Mouse (Mus musculus) cerebellum, adult 18-20 months (tissue): ENCODE data around the gene Slc6a13.

ENCODE experiments used
- DNase-seq, 2 experiments: peaks; one replicate each; pipeline ENCODE4 v3.0.0; 2021

Gene Slc6a13

DNA sequence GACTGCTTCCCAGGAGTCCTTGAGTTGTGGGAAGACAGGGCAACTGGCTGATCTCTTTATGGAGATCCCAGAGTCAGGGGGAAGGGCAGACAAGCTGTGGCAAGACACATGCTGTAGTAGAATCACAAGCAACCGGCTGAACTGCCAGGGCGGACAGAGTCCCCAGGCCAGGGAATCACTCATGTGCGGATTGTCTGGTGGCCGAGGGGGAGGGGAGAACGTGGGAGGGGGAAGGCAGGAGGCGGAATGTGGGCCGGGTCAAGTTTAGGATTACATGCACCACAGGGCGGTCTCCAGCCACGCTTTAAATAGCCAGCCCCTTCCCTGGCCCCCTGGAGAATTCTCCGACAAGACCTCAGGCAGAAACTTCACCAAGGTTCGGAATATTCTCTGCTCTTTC is at the start of gene Slc6a13:
Gene Slc6a13 (plus strand): TSS at position 274 of the 400 bp plus-strand sequence.
- no peak for DNase-seq

DNA sequence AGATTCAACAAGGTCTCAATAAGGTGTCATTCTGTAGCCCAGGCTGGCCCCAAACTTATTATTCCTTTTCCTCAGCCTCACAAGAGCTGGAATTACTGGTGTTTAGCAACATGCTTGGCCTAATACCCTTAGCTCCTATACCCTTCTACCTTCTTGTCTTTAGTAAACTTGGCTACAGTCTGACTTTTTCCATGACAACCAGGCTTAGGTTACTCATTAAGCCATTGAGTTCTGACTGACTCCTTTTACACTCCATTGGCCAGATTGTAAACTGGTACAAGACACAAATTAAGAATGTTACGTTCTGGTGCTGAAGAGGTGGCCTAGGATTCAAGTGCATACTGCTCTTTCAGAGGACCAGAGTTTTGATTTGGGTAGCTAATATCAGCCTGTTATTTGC is 49.6 kb upstream of the Slc6a13 start:
- DNase-seq, result no peak

DNA sequence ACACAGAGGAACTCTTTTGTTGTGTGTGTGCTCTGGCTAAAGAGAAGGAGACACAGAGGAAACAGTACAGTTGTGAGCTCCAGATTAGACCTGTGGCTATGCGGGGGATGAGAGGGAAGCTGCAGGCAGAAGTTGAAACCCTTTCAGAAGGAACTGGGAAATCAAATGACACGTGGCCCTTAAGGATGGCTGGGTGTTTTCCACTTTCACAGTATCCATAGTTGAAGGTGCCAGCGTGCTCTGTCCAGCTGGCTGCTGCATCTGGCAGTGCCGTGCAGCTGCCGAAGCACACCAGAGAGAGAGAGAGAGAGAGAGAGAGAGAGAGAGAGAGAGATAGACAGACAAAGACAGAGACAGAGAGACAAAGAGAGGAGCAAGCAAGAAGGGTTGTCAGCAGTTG is 48.8 kb upstream of the Slc6a13 start:
- no peak for DNase-seq

DNA sequence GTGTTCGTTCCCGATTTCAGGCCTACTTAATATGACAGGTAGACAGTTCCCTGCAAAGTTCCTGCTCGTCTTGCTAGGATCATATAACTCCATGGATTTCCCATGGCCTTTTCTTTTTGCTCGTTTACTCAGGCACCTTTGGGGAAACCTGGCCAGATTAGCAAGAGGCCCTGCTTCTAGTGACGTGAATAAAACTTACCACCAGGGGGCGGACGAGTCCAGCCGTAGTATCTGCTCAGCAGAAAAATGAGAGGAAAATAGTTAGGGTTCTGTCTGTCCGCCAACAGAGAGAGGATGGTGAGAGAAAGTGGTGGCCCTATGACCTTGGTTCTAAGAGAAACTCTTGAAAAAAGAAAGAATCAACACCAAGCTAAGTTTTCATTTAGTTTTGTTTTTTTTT is 39.5 kb upstream of the Slc6a13 start:
- peak; percentile 68 to 78 for DNase-seq

DNA sequence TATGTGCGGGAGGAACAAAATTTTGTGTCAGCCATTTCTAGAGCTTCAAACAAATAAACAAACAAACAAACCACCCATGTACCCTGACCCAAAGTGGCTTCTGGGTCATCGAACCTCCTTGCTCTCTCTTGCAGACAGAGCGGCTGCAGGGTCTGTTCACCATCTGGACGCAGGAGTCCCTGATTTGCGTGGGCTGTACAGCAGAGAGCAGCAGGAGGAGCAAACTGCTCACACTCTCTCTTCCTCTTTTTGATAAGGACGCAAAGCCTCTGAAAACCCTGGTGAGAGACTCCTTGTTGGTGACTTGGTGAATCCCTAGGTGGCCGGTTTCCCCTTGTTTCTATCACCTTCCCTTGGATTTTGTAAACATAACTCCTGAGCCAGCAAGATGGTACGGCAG is 38.8 kb upstream of the Slc6a13 start:
- no peak for DNase-seq

DNA sequence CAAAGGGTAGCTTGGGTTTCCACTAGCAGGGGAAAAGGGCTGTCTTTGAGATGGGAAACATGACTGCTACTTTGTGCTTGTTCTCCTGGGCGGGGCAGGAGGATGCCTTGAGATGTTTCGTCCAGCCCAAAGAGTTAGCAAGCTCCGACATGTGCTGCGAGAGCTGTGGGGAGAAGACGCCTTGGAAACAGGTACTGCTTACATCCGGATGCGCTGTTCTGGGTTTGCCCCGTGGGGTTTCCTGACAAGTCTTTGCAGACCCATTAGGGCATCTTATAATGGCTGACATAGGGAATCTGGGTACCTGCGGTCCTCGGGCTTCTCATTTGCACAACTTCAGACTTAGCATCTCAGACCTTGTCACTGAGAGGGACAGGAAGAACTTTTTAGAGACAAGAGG is 38.0 kb upstream of the Slc6a13 start:
- DNase-seq, result no peak

DNA sequence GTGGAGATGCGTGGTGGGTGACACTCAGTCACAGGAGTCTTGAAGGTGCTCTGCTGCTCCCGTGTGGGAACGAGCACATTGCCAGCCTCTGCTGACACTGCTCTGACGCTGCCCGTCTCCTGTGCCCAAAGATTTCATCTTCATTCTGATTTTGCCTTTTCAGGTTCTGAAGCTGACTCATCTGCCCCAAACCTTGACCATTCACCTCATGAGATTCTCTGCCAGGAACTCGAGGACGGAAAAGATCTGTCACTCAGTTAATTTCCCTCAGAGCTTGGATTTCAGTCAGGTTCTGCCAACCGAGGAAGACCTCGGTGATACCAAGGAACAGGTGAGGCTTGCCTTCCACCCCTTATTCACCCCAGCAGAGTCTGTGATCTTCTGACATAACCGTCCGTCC is 37.5 kb upstream of the Slc6a13 start:
- DNase-seq, result no peak

DNA sequence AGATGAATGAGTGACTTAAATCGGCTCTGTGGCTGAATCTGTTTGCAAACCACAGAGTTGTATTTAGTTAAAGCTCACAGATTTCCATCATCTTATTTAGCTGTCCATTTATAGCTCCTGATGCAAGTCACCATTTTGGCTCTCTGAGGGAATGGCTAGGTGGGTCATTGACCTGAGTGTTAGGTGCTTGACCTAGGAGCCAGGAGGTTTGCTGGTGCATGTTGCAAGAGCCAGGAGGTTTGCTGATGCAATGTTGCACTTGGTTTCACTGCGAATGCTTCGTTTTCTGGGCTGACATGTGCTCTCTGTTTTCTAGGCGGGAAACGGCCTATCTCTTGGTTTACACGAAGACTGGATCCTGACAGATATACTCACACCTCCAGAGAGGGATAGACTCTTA is 29.9 kb upstream of the Slc6a13 start:
- no peak for DNase-seq

DNA sequence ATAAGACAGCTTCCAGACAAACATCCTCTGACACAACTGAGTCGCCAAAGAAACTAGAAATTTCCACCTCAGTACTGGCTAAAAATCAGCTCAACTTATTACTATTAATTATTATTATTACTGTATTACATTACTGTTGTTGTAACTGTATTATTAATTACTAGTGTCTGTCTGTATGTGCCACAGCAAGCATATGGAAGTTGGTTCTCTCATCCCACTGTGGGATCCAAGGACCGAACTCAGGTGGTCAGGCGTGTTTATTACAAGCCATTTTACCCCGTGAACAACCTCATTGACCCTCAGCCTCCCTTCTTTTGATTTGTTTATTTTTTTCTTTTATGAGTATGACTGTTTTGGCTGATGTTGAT is 28.3 kb upstream of the Slc6a13 start:
- DNase-seq, result no peak

DNA sequence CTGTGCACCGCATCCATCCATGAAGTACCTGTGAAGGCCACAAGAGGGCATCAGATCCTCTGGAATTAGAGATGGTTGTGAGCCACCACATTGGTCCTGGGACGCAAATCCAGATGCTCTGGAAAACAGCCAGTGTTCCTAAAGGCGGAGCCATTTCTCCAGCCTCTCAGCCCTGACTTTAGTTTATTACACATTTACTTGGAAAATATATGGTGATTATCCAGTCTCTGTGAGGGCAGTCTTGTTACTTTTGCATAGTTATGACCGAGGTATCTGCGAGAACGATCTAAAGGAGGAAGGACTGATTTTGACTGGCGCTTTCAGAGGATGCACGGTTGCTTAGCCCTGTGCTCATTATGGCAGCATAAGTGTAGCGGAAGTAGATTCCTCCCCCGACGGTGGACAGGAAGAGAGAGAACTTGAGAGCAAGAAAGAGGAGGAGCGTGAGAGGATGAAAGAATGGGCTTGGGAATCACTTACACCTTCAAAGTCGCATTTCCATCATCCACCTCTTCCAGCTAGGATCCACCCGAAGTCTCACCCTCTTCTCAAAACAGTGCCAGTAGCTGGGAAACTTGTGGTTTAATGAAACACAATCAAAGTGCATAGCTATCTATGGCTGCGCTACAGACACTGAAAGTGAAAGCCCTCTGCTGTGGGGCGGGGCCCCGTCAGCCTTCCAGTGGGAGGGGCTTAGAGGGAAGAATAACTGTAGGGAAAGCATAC is 27.8 kb upstream of the Slc6a13 start:
- peak; percentile 70 to 72 for DNase-seq

DNA sequence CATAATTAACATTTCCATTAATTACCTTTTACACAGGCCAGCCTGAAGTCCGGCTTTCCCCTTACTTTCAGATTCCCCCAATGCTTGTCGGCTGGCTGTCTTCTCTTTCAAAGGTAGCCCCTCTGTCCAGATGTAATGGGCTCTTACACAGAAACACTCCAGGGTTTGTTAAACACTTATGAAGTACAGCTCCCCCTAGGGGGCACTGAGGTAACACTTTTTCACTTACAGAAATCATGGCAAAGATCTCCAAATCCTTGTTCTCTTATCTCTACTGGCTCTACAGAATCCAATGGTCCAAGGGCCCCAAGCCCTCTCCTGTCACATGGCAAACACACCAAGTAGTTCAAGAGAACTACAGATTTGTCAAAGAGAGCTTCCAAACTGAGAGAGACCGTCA is 25.7 kb upstream of the Slc6a13 start:
- peak in 1 of 2 experiments; percentile 22 for DNase-seq

DNA sequence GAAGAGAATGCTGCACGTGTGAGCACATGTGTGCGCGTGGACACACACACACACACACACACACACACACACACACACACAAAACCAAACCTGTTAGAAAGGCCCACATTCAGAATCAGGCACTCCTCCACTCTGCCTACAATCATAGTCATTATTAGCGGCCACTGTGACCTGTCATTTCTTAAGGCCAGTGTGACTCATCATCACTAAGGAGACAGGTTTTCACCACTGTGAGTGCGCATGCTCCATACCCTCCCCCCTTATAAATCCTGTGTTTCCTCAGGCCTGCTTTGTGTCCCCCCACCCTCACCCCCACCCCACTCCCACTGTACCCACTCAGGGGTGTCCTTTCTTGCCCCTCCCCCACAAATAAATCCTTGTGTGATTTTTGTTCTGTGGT is 15.9 kb upstream of the Slc6a13 start:
- DNase-seq, result no peak

DNA sequence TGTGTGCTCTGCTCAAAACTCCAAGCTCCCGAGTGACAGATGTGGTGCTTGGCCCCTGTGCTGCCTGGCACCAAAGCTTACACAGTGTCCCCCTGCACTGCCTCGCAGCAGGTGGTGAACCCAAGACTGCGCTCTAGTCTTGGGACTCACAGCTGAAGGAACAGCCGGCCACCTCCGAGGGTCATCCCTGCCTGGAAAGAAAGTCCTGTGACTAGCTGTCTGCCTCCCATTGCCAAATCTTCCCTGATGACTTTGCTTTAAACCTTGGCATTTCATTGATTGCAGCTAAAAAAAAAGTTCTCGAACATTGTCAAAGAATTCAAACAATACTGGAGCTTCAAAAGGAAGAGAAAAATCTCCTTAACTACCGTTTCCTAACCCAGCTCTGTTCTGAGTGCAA is 710 bp upstream of the Slc6a13 start:
- DNase-seq, result no peak

DNA sequence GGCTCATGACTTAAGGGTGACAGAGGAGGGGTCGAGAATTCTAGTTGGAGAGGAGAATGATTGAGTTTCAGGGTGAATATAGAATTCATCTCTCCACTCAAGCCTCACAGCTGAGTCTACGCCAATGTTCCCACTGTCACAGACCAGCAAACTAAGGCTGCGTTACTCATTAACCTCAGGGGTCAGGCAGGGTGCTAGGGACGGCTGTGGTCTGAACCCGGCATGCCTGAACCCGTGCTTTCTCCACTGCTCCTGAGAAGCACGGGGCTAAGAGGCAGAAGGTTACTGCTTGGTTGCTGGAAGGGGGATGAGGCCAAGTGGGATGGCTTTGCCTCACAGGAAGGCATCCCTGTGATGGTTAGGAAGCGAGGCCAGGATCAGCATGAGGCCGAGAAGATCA is 477 bp downstream of the Slc6a13 start:
- DNase-seq, result no peak

DNA sequence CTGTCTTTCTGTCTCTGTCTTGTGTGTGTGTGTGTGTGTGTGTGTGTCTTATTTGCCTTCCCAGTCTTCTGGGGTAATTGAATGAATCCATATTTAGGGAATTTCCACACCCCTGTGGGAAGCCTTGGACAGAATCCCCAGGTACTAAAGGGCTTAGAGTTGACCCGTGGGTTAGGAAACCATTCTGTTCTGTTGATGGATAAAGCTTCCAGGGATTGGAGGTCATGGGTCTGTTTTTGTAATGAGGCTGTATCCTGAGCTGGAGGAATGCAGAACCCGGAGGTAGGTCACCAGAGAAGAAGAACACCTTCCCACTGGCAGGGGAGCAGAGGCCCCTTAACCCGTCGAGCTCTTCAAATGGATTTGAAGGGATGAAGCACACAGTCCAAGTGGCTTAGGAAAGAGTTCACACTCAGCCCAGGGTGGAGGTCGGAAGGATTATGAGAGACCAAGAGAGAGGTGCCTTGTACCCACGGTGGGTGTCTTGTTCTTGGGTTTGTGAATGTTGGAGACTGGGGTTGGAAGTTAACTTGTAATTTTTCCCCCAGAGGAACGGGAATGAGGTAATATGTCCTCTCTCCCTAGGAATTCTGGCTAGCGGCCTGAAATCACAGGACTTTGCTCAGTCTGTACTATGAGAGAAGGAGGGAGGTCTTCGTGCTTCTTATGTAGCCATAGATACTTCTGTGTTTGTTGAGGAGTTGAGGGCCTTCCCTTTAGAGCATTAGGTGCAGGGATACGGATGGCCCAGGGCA is 3.6 kb downstream of the Slc6a13 start:
- no peak for DNase-seq

DNA sequence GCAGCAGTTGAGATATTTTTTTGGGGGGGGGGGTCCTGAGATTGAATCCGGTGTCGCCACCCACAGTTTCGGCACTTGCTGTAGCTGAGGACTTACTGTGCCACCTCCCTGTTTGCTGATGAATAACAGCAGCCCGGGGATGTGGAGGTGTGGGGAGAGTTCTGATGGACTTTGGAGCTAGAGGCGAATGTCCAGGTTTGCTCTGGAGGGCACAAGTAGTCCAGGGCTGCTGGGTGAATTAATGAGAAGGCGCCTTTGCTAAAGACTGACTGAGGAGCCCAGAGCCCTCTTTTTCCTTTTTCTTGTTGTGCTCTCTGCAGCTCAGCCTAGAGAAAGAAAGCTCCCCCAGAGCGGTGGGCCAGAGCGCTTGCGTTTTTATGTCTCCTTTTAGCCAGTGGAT is 4.6 kb downstream of the Slc6a13 start:
- DNase-seq, result no peak

DNA sequence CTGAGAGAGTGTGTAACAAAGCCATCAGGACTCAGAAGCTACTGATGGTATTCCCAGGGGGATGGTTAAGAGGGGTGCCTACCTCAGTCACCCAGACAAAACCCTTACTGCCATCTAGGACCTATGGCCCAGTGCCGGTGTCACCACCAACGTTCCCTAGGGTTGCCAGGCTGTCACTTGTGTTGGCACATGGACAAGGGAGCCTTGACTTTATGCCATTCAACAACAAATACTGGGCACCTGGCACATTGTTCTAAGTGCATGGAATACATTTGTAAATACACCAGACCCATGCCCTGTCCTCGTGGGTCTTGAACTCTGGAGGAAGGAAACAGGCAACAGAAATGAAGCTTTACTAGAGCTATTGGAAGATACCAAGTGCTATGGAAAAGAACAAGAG is 5.5 kb downstream of the Slc6a13 start:
- no peak for DNase-seq

DNA sequence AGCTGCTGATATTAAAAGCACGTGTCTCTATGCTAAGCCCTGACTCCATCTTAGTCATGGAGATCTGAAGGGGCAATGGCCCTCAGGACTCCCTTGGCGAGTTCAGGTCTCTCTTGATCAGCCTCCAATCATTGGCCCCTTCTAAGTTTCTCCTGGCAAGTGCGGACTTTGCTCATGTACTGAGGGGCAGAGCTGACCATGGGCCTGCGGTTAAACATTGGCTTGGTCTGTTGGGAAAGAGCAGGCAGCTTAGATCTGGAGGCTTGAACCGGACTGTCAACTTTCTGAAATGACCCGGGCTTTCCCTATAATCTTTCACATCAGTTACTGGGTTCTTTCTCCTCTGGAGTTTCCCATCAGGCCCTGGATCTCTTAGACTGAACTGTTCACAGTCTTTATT is 11.0 kb downstream of the Slc6a13 start:
- no peak for DNase-seq

DNA sequence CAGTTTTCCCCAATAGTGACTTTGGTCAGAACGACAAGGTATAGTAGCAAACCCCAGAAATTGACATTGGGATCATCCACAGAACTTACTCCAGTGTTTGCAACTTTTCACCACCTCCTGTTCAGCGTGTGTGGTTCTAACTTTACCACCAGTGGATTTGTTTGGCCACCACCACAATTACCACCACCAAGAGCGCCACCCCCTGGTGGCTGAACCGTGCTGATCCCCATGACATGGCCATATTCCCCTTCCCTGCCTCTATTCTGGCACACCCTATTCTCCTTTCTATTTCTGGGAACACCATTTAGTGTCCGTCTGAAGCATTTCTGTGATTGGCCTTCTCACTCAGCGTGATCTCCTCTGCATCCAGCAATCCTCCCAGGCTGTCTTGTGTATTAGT is 19.1 kb downstream of the Slc6a13 start:
- no peak for DNase-seq

DNA sequence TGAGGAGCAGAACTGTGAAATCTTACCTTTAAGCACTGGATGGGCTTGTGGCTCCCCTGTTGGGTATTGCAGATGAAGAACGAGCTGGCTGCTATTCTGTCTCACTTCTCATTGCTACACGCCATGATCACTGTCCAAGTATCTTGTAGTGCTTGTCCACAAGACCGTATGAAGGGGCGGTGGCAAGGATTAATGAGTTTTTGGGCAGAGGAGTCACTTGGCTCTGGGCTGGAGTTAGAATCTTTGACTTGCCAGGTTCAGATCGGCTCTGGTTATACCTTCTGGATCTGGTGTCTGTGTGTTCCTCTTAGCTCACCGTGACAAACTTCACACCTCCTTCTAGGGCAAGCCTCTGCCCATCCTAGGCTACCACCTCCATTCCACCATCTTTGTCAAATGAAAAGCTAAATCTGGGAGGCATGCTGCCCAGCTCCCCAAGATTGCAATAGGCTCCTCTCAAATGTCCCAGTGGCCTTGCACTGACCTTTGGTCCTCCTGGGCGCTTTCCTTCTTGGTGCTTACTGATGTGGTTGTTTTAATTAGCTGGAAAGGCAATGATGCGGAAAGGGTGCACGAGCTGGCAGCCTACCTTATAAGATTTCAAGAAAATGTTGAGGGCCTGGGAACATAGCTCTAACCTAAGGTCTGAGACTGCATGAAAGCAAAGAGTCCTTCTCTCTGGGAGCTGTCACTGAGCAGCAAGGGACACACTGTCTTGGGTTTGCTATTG is 22.5 kb downstream of the Slc6a13 start:
- no peak for DNase-seq

DNA sequence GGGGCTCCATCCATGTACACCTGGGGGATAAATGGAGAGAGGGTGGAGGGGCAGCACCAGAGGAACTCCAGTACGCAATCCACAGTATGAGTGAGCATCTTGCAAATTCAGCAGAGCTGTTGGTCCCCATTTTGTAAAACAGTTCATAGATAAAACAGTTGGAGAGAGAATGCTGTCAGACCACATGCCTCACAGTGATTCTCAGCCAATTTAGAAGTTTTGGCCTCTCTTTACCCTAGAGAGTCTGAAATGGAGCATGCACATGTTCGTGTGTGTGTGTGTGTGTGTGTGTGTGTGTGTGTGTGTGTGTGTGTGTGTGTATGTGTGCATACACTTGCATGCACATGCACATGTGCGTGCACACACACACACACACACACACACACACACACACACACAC is 25.3 kb downstream of the Slc6a13 start:
- no peak for DNase-seq

DNA sequence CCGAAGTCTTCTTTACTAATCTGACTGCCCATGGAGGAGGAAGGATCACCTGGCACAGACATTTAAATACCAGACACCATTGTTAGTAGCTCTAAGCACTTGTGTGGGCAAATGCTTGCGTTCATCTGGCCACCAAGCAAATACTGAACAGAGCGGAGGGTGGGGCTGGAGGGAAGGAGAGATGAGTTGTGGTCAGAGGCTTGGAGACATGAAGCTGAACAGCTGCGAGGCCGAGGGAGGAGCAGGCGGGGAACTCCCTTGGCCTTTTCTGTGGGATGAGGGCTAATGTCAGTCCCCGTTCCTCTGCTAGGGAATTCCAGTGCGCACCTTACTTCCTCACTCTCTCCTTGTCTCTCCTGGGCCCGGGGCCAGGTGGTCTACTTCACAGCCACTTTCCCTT is 25.7 kb downstream of the Slc6a13 start:
- no peak for DNase-seq

DNA sequence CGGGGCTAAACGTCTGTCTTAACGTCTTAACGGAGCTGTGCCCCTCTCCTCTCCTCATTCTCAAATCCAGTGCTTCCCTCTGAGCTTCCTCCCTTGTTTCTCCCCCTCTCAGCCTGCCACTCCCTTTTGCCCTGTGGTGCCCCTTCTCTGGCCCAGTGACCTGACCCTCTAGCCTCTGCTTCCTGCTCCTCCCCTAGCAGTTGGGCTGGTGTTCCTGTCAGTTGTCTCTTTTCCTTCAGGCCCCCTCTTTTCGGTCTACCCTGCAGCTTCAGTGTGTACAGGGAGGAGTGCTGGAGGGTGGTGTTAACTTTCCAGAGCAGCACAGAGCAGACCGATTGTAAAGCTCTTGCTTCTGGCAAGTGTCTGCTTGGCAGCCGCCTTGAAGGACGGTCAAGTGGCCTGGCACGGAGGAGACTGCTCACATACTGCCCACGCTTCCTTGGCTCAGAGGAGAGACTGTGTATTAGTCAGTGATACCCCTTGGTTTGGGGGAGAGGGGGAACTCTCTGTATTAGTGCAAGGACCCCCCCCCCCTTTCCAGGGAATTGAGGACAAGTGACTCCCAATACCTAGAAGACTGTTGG is 26.6 kb downstream of the Slc6a13 start:
- no peak for DNase-seq

DNA sequence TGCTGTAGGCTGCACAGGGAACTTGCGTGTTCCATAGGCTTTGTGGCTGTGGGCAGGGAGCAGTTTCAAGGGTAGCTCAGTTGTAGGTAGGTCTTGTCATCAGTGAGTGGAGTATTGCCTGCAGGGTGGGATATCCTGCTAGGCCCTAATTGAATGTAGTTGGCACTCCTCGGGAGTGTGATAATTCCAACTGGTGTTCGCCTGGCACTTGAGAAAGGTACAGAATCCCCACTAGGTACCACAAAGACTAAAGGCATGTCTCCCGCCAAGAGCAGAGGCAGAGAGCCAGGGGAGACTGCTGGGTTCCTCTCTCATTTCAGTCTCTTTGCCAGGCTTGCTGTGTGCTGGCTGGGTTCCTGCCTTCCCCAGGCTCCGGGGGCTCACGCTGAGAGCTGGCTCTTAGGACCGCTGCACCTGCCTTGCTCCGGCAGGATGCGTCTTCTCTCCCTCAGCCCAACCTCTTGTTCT is 28.4 kb downstream of the Slc6a13 start:
- peak; percentile 84 to 86 for DNase-seq
